Mouse (Mus musculus) intestine, postnatal 0 days (tissue): ENCODE measurements at regions not wholly inside any gene's neighbourhood (a gene's known extent, or its start where the extent isn't known, plus 50 kb on each side); places are given as distances from the start of the nearest gene placed in this dataset.

Experiments used
- ATAC-seq: fragments of 200-750 bp; cut with Nextera tagmentation; 2 replicates; pipeline ENCODE4 v1.8.0; 2017; ENCODE audit warnings: mild to moderate bottlenecking, moderate TSS enrichment, moderate library complexity
- H3K27ac ChIP-seq: fragments of 300-500 bp; sonication (generic); 2 replicates; pipeline ENCODE4 v1.5.1; 2014; ENCODE audit warnings: mild to moderate bottlenecking, low read depth, low read length, moderate library complexity
- H3K27me3 ChIP-seq: fragments of 300-500 bp; sonication (generic); replicated peaks from 2 replicates; pipeline ENCODE4 v1.6.1; 2014; ENCODE audit warnings: low read length, mixed read lengths; ENCODE audit not compliant: control insufficient read depth, insufficient read depth
- H3K36me3 ChIP-seq: fragments of 300-500 bp; sonication (generic); 2 replicates; pipeline ENCODE4 v1.6.1; 2014; ENCODE audit warnings: mild to moderate bottlenecking, moderate library complexity; ENCODE audit not compliant: control insufficient read depth, insufficient read depth
- H3K4me1 ChIP-seq: fragments of 300-500 bp; sonication (generic); replicated peaks from 2 replicates; pipeline ENCODE4 v1.6.1; 2014; ENCODE audit warnings: antibody characterized with exemption, low read length, mixed read lengths; ENCODE audit not compliant: control insufficient read depth, insufficient read depth
- H3K4me2 ChIP-seq: fragments of 300-500 bp; sonication (generic); replicated peaks from 2 replicates; pipeline ENCODE4 v1.6.1; 2014; ENCODE audit warnings: low read depth, mild to moderate bottlenecking, moderate library complexity
- H3K4me3 ChIP-seq: fragments of 300-500 bp; sonication (generic); 2 replicates; pipeline ENCODE4 v1.5.1; 2014; ENCODE audit warnings: low read depth, low read length
- H3K9ac ChIP-seq: fragments of 300-500 bp; sonication (generic); 2 replicates; pipeline ENCODE4 v1.6.1; 2014; ENCODE audit warnings: mild to moderate bottlenecking, low read depth, low read length
- H3K9me3 ChIP-seq: fragments of 300-500 bp; sonication (generic); 2 replicates; pipeline ENCODE4 v1.6.1; 2016; ENCODE audit warnings: mixed run types; ENCODE audit not compliant: control insufficient read depth
- CTCF ChIP-seq: sonication (generic); IDR thresholded peaks from 2 replicates; pipeline ENCODE4 v1.5.1; 2016; ENCODE audit warnings: low read depth, mild to moderate bottlenecking, control low read depth, antibody characterized with exemption, moderate library complexity
- whole genome bisulfite sequencing: fragments of 180-500 bp; shearing (Covaris S2); extraction: QIAGEN DNeasy Blood & Tissue Kit; methylation state at CpG from one replicate; pipeline ENCODE4 v1.1.7; 2014; 5-methylcytosine and 5-hydroxymethylcytosine counted together

- TF ChIP-seq CTCF, result no peak
- Histone ChIP-seq H3K9ac (no peak overlapping the region), H3K4me1 (no peaks in the 10 kb centered on the region), H3K27ac (no peak overlapping the region), H3K36me3 (no peaks in the 10 kb centered on the region), H3K4me2 (no peak overlapping the region), H3K4me3 (no peak overlapping the region), H3K9me3 (no peaks in the 10 kb centered on the region), H3K27me3 (no peaks in the 10 kb centered on the region)
- 66% methylated on average over 2 of the region's 2 CpGs for WGBS
- ATAC-seq, result no peak
Measured at GRCm38 (mm10) chr9:17454397-17454796, 837.5 kb upstream of the Chordc1 start.

- Histone ChIP-seq H3K4me2 (no peak overlapping the region), H3K27ac (no peak overlapping the region), H3K9me3 (no peaks in the 10 kb centered on the region), H3K4me1 (no peaks in the 10 kb centered on the region), H3K4me3 (no peak overlapping the region), H3K9ac (no peak overlapping the region), H3K36me3 (no peaks in the 10 kb centered on the region), H3K27me3 (no peaks in the 10 kb centered on the region)
- whole genome bisulfite sequencing, result 72% methylated on average over 2 of the region's 2 CpGs
- TF ChIP-seq CTCF, result no peak
- no peak for ATAC-seq
Measured at GRCm38 (mm10) chr9:17466379-17466778, 825.5 kb upstream of the Chordc1 start.

DNA sequence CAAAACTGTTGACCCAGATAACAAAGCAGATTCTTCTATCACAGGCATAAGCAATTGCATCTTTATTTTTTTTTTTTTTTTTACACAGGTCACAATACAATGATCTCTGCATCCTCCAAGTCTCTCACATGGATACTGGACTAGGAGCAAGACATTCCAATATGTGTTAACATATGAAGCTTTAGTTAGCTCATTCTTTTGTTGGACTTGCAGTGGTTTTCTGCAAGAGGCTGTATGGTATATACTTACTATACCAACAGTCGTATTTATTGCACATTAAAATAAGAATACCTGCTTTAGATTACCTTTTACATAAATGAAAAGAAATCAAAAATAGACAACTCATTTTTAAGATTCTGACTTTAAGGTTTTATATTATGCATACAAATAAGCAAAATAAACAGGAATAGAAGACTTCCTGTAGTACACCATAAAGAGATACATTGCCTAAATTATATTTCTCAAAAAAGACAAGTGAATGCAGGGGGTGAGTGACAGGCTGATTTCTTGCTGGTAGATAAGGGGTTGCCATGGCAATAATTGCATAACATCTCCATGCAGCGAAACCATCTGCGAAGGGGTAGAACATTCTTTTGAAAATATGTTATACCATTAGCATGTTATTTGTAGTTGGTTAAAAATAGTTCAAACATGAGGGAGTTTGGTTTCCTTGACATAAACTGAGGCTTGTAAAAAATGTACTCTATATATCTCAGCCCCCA, 807.1 kb upstream of the Chordc1 start:
- H3K4me2 ChIP-seq, result no peak overlapping the region
- no peaks in the 10 kb centered on the region for H3K27me3 ChIP-seq
- no peaks in the 10 kb centered on the region for H3K4me1 ChIP-seq
- H3K9ac ChIP-seq, result no peak overlapping the region
- no peak for TF ChIP-seq CTCF
- H3K4me3 ChIP-seq, result no peak overlapping the region
- WGBS, result 79% methylated on average over 3 of the region's 3 CpGs
- no peaks in the 10 kb centered on the region for H3K36me3 ChIP-seq
- H3K9me3 ChIP-seq, result no peaks in the 10 kb centered on the region
- ATAC-seq, result no peak
- H3K27ac ChIP-seq, result no peak overlapping the region

DNA sequence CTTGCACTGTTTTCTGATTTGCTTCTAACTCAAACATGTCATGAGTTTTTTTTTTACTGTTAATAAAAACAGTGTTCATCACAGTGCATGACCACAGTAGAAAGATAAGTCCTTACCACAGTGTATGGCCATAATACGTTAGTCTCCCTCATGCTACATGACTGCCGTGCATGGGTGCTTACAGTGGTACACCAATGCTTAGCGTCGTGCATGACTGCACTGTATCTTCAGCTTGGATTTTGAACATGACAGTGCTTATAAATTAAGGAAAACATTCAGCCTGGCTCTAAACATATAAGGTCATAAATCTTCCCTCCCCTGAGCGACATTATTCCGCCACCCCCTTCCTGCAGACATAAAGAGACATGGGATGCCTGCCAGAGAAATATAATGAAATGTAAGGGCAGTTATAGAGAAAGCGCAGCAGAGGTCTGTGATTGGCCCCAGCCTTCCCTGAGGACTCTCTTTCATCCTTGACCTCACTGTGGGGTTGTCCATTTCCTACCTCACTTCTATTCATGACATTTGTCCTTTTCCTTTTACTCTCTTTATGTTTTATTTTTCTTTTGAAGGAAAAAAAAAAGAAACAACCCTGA, 791.7 kb upstream of the Chordc1 start:
- no peak for TF ChIP-seq CTCF
- Histone ChIP-seq H3K36me3 (no peaks in the 10 kb centered on the region), H3K4me2 (no peak overlapping the region), H3K9me3 (no peaks in the 10 kb centered on the region), H3K27ac (no peak overlapping the region), H3K4me3 (no peak overlapping the region), H3K9ac (no peak overlapping the region), H3K4me1 (no peaks in the 10 kb centered on the region), H3K27me3 (no peaks in the 10 kb centered on the region)
- no peak for ATAC-seq
- 57% methylated on average over 7 of the region's 7 CpGs for WGBS

GRCm38 (mm10) chr9:17508744-17509143, 783.2 kb upstream of the Chordc1 start:
- Histone ChIP-seq H3K4me2 (no peak overlapping the region), H3K9me3 (no peaks in the 10 kb centered on the region), H3K4me1 (no peaks in the 10 kb centered on the region), H3K27ac (no peak overlapping the region), H3K4me3 (no peak overlapping the region), H3K9ac (no peak overlapping the region), H3K36me3 (no peaks in the 10 kb centered on the region), H3K27me3 (no peaks in the 10 kb centered on the region)
- no peak for TF ChIP-seq CTCF
- ATAC-seq, result no peak
- WGBS, result 43% methylated on average over 5 of the region's 5 CpGs

DNA sequence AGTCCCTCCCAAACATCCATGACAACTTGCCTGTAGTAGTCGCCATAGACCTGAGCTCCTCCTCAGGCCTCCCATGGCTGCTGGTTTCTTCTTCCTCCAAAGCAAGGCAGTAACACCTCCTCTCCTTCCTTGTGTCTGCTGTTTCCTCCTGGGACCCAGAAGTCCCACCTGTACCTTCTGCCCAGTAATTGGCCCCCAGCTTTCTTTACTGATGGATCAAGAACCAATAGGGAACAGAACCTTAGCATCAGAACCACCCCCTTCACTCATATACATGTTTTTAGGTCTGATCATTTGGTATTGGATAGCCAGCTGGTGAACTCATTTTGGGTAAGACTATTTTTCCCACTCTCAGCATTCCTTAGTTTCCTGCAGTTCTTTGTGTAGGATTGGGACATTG, 735.7 kb upstream of the Chordc1 start:
- H3K36me3 ChIP-seq, result no peaks in the 10 kb centered on the region
- H3K4me2 ChIP-seq, result no peak overlapping the region
- no peak overlapping the region for H3K9ac ChIP-seq
- H3K9me3 ChIP-seq, result no peaks in the 10 kb centered on the region
- H3K27ac ChIP-seq, result no peak overlapping the region
- no peak overlapping the region for H3K4me3 ChIP-seq
- H3K4me1 ChIP-seq, result no peaks in the 10 kb centered on the region
- no peak for TF ChIP-seq CTCF
- 85% methylated on average over 1 of the region's 1 CpGs for WGBS
- no peak for ATAC-seq
- H3K27me3 ChIP-seq, result no peaks in the 10 kb centered on the region
